Mouse (Mus musculus): ENCODE measurements around the gene Elp5.

Gene Elp5

DNA sequence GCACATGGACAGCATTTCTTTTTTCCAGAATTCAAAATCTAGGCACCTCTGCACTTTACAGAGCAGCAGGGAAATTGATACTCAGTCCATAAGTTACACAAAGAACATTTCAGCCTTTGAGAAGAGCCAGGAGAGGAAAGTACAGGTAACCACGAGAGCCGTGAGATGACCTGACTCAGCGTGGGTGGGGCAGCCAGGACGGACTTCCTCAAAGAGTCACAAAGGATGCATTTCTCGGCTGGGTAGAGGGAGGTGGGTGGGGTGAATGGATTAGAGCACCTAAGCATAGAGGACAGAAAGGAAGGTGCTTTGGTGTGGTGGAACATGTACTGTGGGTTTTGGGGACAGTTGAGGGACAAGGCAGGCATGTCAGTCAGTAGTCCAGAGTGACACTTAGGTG, 20.5 kb downstream of the Elp5 start:
- TF ChIP-seq GATA4 (IDR thresholded peaks at IDR 0.05; ENCODE audit: insufficient replicate concordance, low read length), result no peak

DNA sequence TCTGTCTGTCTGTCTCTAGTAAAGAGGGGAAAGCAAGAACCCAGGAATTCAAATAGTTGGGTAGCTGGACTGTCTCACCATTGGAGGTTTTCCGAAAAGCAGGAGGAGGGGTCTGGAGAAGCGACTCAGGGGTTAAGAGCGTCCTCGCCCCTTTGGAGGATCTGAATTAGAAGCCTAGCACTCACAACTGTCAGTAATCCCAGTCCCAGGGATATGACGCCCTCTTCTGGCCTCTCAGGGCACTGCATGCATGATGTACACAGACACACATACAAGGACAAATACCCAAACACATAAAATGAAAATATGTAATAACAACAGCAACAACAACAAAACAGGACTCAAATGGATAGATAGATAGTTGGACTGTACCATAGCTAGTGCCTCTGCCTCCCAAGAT, 21.7 kb downstream of the Elp5 start:
- no peak for TF ChIP-seq GATA4 (IDR thresholded peaks at IDR 0.05; ENCODE audit: insufficient replicate concordance, low read length)

DNA sequence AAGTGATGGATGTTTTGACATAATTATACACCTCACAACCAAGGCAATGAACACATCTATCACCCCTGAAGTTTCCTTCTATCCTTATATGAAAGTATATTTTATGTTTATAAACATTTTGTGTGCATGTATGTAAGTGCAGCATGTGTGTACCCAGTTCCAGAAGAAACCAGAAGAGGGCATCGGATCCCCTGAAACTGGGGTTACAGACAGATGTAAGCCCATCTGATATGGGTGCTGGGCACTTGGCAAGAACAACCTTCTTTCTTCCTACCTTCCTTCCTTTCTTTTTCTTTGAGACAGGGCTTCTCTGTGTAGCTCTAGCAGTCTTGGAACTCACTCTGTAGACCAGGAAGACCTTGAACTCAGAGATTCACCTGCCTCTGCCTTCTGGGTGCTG, 26.1 kb downstream of the Elp5 start:
- no peak for TF ChIP-seq GATA4 (IDR thresholded peaks at IDR 0.05; ENCODE audit: insufficient replicate concordance, low read length)

DNA sequence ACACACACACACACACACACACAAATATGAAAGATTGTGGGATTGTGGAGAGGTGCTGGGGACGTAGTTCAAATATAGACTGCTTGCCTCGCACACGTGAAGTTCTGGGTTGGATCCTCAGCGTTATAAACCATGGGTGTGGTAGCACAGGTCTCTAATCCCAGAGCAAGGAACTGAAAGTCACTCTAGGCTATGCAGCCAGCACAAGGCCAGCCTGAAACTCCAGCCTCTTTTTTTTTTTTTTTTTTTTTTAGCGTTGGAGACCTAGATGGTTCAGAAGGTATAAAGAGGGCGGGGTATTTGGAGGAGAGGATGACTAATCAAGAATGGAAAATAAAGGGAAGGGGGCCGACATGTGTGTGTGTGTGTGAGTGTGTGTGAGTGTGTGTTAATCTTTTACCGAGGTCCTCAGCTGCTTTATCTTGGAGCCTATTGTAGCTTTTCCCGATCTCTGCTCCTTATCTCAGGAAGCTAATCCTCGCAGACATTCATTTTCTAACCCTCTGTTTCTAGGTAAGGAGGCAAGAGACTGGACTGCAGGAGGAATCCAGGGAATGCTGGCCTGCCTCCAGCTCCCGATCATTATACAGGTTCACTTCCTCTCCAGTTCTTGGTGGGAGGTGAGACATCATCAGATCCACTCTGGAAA, 28.9 kb downstream of the Elp5 start:
- no peak for TF ChIP-seq GATA4 (IDR thresholded peaks at IDR 0.05; ENCODE audit: insufficient replicate concordance, low read length)

DNA sequence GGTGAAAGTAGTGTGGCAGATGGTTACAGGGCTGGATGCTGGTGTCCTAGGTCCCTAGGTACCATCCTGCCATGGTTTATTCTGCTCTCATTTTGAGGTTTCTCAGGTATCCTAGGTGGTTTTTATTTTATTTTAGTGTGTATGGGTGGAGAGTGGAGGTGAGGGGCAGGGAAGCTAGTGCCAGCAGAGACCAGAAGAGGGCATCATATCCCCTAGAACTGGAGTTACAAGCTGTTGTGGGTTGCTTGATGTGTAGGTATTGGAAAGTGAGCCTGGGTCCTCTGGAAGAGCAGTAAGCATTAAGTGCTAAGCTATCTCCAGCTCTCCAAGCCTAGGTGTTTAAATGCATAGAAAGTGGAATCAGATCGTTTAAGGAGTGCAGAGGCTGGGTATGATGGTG, 30.0 kb downstream of the Elp5 start:
- no peak for TF ChIP-seq GATA4 (IDR thresholded peaks at IDR 0.05; ENCODE audit: insufficient replicate concordance, low read length)

DNA sequence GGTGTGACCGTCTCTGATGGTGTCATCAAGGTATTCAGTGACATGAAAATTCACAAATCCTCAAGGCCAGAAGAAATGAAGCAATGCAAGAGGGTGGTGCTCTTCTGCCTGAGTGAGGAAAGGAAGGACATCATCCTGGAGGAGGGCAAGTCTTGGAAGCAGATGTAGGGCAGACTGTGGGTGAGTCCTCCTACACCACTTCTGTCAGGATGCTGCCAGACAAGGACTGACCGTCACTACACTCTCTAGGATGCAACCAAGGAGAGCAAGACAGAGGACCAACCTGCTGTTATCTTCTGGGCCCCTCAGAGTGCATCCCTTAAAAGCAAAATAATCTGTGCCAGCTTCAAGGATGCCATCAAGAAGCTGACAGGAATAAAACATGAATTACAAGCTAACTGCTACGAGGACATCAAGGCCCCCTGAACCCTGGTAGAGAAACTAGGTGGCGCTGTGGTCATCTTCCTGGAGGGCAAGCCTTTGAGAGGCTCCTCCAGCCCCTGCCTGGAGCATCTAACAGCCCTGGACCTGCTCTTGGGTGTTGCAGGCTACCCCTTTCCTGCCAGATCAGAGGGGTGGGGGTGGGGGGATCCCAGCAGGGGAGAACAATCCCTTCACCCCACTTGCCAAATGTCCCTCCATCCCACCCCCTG, 31.4 kb downstream of the Elp5 start:
- TF ChIP-seq GATA4 (IDR thresholded peaks at IDR 0.05; ENCODE audit: insufficient replicate concordance, low read length), result no peak

DNA sequence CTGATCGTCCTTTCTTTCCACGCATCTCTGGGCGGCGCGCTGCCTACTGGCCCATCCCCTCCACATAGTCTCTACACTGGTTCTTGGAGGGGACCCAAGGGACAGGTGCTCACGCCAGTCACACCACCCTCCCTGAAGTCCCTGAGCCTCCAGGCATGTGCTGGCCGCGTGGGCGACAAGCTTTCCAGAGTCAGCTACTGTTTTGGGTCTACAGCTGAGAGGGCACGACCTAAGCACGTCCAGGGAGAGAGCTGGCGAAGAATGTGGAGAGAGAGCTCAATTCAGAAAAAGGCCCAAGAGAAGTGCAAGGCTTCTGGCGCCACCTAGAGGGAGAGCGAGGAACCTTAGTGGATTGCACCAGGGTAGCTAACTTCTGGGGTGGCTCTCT, 33.6 kb downstream of the Elp5 start:
- TF ChIP-seq GATA4 (IDR thresholded peaks at IDR 0.05; ENCODE audit: insufficient replicate concordance, low read length), result no peak

DNA sequence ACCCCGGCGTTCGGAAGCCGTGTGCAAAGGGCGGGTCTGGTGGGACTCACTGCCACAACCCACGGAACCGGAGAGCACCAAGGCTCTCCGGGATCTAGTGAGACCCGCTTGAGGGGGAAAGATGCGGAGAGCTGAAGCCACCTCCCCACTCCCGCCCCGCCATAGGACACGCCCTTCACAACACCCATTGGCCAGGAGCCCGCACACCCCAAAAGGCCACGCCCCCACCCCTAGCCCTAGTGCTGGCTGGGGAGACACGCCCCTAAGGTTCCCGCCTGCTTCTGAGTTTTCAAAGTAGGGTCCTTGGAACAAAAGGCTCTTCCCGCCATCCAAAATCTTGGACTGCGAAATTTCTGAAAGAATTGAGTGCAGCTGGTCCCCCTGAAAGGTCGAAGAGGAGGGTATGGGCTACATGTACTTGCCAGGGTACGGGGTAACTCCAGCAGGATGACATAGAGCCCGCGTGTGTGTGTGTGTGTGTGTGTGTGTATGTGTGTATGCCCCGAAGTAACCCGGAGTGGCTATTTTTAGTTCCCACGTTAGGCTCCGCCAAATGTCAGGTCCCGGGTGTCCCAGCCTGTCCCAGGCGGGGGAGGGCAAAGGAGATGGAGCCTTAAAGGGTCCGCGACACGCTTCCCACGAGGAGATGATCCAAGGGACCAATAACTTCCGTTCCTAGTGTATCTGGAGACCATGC, 34.1 kb downstream of the Elp5 start, which contains the start of gene Slc2a4:
TSS of gene Slc2a4 (minus strand) at position 123 of the 697 bp plus-strand sequence.
- no peak for TF ChIP-seq GATA4 (IDR thresholded peaks at IDR 0.05; ENCODE audit: insufficient replicate concordance, low read length)

DNA sequence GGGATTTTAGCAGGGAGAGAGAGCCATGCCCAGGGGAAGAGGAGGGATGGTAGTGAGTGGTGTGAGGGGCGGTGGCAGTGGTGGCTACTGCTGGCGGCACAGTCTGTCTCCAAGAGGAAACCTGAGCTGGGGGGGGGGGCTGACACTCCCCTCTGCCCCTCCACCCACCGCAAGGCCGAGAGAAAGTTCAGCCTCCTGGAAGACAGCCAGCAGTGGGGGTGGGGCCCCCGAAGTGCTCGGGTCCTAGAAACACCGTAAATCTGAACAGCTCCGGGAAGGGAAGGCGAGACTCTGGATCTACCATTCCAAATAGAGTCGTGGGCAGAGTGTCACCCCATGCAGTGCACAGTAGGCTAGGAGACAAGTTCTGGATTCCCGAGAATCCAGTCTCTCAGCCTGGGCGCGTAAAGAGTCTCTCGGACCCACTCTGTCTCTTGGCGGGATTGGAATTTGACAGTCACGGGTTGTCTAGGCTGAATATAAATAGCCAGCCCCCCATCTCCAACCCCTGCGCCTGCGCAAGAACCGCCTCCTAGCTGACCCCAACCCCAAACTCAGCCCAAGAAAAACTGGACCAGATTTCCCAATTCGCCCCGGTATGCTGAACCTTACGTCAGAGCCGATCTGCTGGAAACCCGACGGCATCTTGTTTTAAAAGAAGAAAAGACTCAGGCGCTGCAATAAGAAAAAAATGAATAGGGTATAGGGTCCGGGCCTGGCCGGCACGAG, 34.8 kb downstream of the Elp5 start:
- TF ChIP-seq GATA4 (IDR thresholded peaks at IDR 0.05; ENCODE audit: insufficient replicate concordance, low read length), result no peak

DNA sequence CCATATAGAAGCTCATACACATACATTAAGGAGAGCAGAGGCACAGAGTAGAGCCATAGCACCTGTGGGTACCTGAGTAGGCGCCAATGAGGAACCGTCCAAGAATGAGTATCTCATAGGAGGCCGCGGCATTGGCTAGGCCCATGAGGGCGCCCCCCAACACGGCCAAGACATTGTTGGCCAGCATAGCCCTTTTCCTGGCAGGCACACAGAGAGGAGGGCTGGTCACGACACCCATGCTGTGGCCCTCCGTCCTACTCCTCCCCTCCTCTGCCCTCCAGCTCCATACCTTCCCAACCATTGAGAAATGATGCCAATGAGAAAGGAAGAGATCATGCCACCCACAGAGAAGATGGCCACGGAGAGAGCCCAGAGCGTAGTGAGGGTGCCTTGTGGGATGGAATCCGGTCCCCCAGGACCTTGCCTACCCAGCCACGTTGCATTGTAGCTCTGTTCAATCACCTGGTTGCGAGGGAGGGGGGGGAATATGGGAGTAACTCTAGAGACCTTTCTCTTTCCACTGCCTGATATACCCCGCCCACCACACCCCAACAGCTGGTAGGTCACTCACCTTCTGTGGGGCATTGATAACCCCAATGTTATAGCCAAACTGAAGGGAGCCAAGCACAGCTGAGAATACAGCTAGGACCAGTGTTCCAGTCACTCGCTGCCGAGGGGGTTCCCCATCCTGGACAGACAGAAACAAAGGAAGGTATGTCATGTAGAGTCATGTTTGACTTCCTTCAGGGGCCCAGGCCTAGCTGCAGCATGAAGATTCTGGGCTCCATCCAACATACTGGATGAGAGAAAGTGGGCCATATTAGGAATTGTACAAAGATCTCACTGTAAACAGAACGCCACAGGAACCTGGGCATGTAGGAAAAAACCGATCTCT, 36.1 kb downstream of the Elp5 start:
- no peak for TF ChIP-seq GATA4 (IDR thresholded peaks at IDR 0.05; ENCODE audit: insufficient replicate concordance, low read length)

DNA sequence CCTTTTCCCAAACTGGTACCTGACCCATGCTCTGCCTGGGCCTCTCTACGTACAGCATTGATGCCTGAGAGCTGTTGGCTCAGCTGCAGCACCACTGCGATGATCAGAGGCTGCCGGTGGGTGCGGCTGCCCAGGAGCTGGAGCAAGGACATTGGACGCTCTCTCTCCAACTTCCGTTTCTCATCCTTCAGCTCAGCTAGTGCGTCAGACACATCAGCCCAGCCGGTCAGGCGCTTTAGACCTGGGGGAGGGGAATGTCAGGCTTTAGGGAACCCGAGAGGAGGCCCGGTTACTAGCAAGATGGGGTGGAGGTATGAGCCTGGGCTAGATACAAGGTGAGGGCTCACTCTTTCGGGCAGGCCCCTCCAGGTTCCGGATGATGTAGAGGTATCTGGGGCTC, 37.1 kb downstream of the Elp5 start:
- TF ChIP-seq GATA4 (IDR thresholded peaks at IDR 0.05; ENCODE audit: insufficient replicate concordance, low read length), result no peak

DNA sequence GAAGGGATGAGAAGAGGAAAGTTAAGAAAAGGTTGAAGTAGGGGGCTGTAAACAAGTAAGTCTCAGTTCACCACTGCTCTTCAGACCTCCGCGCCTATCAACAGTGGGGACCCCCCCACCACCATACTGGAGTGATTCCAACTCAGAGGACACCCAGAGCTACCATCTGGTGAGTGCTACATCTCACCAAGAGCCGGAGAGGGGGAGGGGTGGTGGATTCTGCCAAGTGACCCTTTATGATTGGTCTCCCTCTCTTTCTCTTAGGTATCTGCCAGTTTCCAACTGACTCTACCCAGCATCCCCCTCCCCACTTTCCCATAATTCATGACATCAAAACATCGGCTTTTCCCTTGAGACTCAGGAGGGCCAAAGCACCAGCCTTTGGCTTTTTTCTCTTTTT, 41.4 kb downstream of the Elp5 start:
- TF ChIP-seq GATA4 (IDR thresholded peaks at IDR 0.05; ENCODE audit: insufficient replicate concordance, low read length), result no peak

DNA sequence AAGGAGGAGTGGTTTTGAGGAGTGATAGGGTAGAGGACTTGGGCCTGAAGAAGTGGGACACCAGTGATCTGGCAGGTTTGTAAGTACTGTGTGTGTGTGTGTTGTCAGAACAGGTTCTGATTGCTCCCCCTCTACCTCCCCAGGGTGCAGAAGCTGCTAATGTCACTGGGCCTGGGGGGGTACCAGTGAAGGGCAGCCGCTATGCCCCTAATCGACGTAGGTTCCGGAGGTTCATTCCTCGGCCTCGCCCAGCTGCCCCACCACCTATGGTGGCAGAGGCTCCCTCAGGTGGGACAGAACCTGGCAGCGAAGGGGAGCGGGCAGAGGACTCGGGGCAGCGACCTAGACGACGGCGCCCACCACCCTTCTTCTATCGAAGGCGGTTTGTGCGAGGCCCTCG, 42.6 kb downstream of the Elp5 start:
- no peak for TF ChIP-seq GATA4 (IDR thresholded peaks at IDR 0.05; ENCODE audit: insufficient replicate concordance, low read length)

DNA sequence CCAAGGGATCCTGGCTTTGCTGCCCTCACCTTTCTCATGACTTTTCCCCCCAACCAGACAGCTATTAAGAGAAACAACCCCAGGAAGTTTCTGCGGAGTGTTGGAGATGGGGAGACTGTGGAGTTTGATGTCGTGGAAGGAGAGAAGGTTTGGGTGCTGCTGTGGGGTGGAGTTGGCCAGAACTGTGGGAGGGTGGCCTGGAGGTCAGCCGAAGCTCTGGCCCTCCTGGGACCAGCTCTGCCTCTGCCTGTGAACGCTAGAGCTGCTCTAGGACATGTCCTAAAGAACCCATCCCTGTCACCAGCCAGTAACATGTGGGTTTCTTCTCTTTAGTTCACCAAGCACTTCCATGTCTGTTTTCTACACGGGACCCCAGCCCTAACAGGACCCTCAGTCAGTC, 43.1 kb downstream of the Elp5 start:
- no peak for TF ChIP-seq GATA4 (IDR thresholded peaks at IDR 0.05; ENCODE audit: insufficient replicate concordance, low read length)
